Mouse (Mus musculus) layer of hippocampus, adult 18-20 months (tissue): ENCODE results near the gene Phyhipl. TPM values are rescaled to one million over a fixed set of nuclear protein-coding genes. Genes with fewer than 3 reads are reported as not detected.
A peak's percentile ranks its signal among the peaks of the same experiment; 100 is the strongest.

ENCODE experiments used
- DNase-seq, 2 experiments: peaks; one replicate each; pipeline ENCODE4 v3.0.0; 2022; ENCODE audit warnings: low spot score in 2 of 2
- total RNA-seq, 2 experiments: library from RNA; stranded (reverse); gene quantifications; 2 replicates each; pipeline ENCODE4 v1.2.3; 2021

Phyhipl gene
- total RNA-seq, 2 experiments from 2014 or later = 177 to 195 TPM

- no peak for DNase-seq
Observed at GRCm38 (mm10) chr10:70637640-70638328, 18.0 kb downstream of the Phyhipl start.

- DNase-seq = no peak
Observed at GRCm38 (mm10) chr10:70635261-70635660, 20.5 kb downstream of the Phyhipl start.

GRCm38 (mm10) chr10:70631142-70631541, 24.6 kb downstream of the Phyhipl start:
- DNase-seq = no peak

GRCm38 (mm10) chr10:70623461-70623860, 32.3 kb downstream of the Phyhipl start:
- DNase-seq = no peak

- DNase-seq = no peak
Observed at GRCm38 (mm10) chr10:70616377-70616776, 39.4 kb downstream of the Phyhipl start.

GRCm38 (mm10) chr10:70611633-70612032, 44.1 kb downstream of the Phyhipl start:
- no peak for DNase-seq

GRCm38 (mm10) chr10:70599925-70600305, 55.9 kb downstream of the Phyhipl start:
- no peak for DNase-seq

- DNase-seq = peak; percentile 88 to 93
Observed at GRCm38 (mm10) chr10:70599126-70599924, 56.4 kb downstream of the Phyhipl start.

GRCm38 (mm10) chr10:70598516-70599125, 57.1 kb downstream of the Phyhipl start:
- DNase-seq = peak; percentile 37 to 57

- no peak for DNase-seq
Observed at GRCm38 (mm10) chr10:70598081-70598515, 57.7 kb downstream of the Phyhipl start.

- DNase-seq = peak in 1 of 2 experiments; percentile 49
Observed at GRCm38 (mm10) chr10:70594007-70594406, 61.8 kb downstream of the Phyhipl start.

GRCm38 (mm10) chr10:70586876-70587405, 68.8 kb downstream of the Phyhipl start:
- DNase-seq = no peak

GRCm38 (mm10) chr10:70584171-70584570, 71.6 kb downstream of the Phyhipl start:
- DNase-seq = no peak

GRCm38 (mm10) chr10:70581556-70582211, 74.1 kb downstream of the Phyhipl start:
- DNase-seq = no peak

- DNase-seq = peak; percentile 59 to 89
Observed at GRCm38 (mm10) chr10:70563636-70564035, 92.1 kb downstream of the Phyhipl start.

- no peak for DNase-seq
Observed at GRCm38 (mm10) chr10:70552531-70552930, 103.2 kb downstream of the Phyhipl start.

- DNase-seq = no peak
Observed at GRCm38 (mm10) chr10:70542857-70543256, 112.9 kb downstream of the Phyhipl start.

GRCm38 (mm10) chr10:70540456-70541195, 115.1 kb downstream of the Phyhipl start:
- DNase-seq = no peak

GRCm38 (mm10) chr10:70539251-70539650, 116.5 kb downstream of the Phyhipl start:
- DNase-seq = no peak

GRCm38 (mm10) chr10:70537694-70538093, 118.1 kb downstream of the Phyhipl start:
- DNase-seq = peak in 1 of 2 experiments; percentile 64
